Mouse (Mus musculus): ENCODE measurements around the gene Bicdl2.

Bicdl2 gene

DNA sequence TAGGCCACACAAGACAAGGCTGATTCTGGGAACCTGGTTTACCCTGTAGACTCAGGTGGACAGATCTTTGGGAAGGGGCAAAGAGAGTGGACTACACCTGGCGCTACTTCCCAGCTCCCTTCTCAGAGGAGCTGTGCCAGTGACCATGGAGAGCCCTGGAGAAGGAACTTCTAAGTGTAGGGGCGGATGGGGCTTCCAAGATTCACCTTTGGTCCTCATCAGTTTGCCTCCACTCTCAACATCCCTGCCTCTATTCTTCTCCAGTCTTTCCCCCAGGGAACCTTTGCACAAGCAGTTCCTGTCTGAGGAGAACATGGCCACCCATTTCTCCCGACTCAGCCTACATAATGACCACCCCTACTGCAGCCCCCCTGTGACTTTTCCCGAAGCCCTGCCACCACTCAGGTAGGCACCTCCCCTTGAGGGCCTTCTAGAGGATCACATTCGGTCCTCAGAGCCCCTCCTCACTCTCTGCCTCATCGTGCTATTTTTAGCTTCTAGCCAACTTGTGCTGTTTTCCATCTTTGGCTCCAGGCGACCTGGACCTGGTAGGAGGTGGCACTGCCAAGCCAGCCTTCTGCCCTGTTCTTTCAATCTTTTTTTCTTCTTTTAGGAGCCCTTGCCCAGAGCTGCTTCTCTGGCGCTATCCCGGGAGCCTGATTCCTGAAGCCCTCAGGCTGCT, 14.1 kb downstream of the Bicdl2 start:
- peak; percentile 56 for DNase-seq

DNA sequence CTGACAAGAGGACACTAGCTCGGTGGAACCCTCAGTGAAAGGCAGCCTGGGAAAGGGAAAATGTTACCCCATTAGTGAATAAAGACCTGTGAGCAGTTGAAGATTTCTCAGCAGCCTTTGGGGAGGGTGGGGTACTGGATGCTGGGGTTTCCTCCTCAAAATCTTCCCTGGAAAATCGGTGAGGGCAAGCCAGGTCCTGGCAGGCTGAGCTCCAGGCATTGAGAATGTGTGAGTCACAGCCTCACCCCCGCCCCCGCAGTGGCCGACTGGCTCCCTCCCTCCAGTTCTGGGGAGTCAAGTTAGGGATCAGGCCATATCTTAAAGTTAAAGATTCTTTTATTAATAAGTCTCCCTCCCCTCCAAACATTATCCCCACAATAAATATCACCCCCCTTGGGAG, 14.8 kb downstream of the Bicdl2 start:
- peak; percentile 67 for DNase-seq

DNA sequence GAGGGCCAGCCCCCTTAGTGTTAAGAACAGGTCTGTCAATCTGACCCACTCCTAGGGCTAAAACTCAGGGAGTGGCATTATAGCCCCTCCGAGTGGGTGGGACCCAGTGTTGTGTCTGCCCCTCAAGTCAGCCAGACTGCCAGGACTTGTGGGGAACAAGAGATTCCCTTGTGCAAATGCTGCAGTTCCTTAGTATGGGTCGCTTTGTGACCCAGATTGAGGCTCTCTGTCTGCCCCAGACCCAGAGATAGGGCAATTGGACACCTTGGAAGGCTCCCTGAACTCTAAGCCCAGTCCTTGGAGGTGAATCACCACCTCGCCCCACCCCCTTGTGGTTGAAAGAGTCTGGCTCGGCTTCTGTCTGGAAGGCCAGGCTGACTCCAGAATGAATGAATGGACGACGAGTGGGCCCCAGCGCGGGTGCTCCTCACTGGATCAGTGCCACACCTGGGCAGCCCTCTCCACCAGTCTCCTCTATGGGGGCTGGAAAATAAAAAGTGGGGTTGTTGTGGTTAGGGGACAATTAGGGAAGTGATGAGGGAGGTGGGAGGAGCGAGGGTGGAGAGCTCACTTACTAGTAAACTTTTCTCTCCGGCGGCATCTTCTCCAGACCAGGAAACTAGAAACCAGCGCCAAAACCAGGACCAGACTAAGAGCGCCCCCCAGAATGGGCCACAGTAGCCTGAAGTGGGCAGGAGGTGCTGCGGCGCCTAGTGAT, 15.4 kb downstream of the Bicdl2 start:
- DNase-seq = peak; percentile 66

DNA sequence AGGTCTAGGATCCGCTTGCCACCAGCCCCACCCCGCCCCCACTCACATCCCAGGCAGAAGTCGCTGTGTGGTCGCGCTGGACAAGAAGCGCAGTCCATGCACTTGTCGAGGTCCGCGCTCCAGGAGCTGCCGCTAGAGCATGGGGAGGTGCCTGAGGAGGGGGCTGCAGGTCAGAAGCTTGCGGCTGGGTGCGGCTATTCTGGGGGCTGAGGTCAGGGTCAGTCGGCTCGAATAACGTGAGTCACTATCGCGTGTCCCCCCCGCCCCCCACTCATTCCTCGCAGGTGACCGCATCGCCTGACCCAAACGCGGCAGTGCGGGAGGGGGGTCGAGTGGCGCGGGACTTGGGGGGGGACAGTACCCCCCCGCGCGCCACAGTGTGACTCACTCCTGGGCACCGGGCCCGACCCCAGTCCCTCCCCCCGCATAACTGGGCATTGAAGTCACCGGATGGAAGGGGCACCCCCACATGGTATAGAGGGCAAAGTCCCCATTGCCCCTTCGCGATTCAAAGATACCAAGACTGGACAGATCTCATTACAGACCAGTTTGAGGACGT, 16.2 kb downstream of the Bicdl2 start:
- peak; percentile 68 for DNase-seq

DNA sequence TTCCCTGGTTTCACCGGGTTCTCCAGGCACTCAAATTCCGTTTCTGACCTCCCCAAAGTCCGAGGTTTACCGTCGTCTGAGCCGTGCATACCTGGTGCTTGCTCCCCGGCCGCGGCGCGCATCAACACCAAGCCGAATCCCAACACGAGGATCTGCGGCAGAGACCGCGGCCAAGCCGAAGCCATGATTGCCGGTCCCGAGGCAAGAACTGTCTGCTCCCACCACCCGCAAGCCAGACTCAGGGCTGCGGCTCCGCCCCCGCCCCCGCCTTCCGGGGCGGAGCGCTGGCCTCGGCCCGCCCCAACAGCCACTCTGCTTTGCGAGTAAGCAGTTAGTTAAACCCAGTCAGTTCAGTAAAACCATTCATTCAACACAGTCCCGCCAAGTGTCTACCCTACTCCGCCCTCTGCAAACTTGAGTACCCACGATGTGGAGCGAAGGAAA, 17.0 kb downstream of the Bicdl2 start, which contains the start of gene Tnfrsf12a:
Gene Tnfrsf12a (minus strand): TSS at position 233 of the 444 bp plus-strand sequence.
- peak; percentile 84 for DNase-seq

DNA sequence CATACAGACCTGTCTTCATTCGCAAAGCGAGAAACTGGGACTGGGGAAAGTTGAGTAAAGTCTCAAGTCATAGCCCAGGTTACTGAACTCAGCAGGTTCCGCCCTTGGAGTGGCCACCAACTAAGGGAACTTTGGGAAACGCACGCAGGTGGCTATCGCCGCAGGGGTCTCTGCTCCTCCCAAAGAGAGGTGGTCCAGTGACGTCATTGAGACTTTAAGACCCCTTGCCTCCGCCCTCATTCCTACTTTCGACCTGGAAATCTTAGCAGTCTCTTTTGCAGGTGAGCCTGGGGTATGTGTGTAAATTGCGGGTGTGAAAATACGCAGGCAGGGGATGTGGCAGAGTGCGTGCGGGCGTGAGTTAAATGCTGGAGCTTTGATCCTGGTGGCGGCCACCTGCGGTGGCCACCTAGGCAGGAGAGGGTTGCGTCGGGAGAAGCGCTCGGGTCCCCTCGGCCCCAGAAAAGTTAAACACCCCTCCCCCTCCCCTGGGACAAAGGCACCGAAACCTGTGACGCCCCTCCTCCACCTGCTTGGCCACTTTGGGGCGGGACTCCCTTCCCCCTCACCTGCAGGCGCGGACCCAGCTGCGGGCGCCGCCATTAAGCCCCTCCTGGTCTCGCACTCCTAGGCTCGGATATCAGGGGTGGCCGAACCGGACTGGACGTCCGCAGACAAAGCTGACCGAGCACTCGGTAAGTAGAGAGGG, 19.0 kb downstream of the Bicdl2 start, which contains the start of gene Cldn6:
Gene Cldn6 (plus strand): TSS at position 123 of the 709 bp plus-strand sequence.
- DNase-seq = no peak

DNA sequence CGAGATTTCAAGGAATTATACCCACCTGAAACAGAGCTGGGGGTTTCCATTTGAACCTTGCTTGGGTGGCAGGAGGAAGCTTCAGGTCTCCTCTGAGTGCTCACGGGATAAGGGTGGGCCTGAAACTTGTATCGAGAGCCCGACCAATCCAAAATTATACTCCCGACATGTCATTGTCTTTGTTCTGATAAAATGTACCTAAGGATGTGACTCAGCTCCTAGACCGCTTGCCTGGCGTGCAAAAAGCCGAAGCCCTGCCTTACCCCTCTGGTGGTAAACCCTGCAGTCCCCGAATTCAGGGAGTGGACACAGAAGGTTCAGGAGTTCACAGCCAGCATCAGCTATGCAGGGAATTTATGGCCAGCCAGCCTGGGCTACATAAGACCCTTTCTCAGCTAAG, 20.0 kb downstream of the Bicdl2 start:
- no peak for DNase-seq

DNA sequence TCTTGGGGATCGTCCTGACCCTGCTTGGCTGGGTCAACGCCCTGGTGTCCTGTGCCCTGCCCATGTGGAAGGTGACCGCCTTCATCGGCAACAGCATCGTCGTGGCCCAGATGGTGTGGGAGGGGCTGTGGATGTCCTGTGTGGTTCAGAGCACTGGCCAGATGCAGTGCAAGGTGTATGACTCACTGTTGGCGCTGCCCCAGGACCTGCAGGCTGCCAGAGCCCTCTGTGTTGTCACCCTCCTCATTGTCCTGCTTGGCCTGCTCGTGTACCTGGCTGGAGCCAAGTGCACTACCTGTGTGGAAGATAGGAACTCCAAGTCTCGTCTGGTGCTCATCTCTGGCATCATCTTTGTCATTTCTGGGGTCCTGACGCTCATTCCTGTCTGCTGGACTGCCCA, 20.8 kb downstream of the Bicdl2 start:
- DNase-seq = no peak

DNA sequence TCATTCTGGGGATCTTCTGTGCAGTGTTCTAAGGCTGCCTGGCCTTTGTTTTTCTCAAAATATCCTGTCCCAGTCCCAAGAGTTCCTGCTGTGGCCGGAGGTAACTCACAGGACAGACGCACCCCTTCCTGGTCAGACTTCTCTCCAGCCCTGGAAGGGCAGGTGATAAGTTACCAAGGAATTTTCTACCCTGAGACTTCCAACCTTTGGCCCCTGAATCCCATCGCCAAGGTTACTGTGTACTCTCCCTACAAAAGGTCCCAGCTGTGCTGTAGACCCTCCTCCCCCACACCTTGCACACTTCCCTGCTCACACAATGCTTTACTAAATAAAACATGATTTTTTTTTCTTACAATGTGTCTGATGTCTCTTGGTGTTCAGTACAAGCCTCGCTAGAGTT, 21.8 kb downstream of the Bicdl2 start:
- no peak for DNase-seq

DNA sequence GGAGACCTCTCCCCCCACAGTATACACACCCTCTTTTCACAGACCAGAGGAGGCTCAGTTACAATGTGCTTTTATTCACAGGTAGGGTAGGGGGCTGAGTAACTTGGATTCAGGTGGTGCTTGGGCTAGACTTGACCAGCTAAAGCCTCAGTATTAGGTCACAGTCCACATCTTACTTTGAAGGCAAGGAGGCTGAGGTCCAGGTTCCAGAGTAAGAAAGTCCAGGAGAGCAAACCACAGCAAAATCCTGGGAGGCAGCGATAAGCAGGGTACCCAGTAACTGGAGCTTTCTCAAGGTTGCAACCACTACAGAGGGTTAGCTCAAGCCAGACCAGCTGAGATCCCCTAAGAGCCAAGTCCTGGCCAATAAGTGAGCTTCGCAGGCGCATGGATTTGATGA, 22.2 kb downstream of the Bicdl2 start:
- DNase-seq = no peak

DNA sequence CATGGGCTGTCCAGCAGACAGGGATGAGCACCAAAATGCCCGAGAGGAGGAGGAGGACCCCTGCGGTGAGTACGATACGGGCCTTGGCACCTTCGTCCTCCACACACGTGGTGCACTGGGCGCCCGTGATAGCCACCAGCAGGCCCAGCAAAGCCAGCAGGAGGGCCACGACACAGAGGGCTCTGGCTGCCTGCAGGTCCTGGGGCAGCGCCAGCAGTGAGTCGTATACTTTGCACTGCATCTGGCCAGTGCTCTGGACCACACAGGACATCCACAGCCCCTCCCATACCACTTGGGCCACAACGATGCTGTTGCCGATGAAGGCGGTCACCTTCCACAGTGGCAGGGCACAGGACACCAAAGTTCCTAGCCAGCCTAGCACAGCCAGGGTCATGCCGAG, 22.9 kb downstream of the Bicdl2 start:
- no peak for DNase-seq

DNA sequence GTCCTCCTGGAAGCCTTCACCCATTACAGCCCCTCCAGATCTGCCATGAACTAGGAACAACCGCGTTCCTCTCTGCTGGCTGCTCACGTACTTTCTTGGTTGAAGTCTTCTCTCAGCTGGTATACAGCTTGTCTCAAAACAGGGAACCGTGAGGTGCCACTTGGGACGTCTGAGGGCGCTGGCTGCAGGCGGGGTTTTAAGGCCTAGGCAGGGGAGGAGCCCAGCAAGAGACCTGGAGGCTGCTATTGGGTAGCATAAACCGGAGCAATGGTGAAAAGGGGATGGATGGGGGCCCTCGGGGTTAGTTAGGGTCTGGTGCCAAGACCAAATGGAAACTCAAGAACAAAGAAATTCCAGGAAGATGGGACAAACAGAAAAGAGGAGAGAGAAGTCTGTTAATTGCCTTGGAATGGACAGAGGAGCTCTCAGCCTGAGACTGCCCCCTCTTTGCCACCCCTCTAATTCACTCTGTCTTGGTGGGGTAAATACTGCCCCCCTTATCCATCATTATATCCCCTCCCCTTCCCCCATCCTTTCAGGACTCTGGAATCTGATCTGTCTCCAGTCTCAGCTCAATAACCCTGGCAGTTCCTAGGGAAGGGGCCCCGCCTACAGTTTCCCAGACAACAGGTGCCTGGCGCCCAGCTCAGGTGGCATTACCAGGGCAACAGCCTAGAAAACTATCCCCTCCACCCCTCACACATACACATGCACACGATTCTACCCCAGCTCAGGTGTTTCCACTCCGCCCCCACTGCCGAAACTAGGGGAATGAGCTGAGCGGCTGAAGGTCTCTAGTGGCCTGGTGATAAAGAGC, 23.8 kb downstream of the Bicdl2 start, which contains the start of gene Cldn9:
Gene Cldn9 (minus strand): TSS at position 171 of the 817 bp plus-strand sequence.
- DNase-seq = no peak

DNA sequence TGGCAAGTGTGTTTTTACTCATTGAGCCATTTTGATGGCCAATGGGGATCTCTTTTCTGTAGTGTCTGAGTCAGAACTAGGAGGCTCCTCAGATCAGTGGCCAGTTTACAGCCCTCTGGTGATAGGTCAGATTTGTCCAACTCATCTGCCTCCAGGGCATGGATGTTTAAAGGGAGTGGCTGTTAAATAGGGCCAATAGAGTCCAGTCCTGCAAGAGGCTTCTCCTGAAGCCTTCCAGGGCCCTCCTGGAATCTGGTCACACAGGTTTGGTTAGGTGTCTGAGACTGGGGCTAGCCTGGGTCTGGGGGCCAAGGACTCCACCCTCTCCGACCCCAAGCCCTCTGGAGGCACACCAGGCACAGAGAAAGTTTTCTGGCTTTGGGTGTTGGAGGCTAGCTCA, 34.2 kb downstream of the Bicdl2 start:
- DNase-seq = no peak

DNA sequence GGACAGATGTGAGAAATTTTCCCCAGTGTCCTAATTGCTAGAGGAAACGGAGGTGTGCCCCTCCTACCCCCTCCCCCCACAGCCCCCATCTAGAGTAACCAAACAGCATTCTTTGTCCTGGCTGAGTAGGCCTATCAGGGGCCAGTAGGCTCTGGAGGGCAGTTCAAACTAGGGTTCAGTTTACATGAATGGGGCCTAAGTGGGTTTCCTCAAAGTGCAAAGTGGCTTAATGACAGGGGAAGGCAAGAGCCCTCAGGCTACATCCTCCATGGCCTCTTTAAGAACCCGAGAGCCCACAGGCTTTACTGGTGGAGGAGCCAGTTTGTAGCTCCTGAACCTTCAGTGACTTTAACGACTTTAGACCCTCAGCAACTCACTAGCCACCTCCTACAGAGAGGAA, 35.5 kb downstream of the Bicdl2 start:
- no peak for DNase-seq

DNA sequence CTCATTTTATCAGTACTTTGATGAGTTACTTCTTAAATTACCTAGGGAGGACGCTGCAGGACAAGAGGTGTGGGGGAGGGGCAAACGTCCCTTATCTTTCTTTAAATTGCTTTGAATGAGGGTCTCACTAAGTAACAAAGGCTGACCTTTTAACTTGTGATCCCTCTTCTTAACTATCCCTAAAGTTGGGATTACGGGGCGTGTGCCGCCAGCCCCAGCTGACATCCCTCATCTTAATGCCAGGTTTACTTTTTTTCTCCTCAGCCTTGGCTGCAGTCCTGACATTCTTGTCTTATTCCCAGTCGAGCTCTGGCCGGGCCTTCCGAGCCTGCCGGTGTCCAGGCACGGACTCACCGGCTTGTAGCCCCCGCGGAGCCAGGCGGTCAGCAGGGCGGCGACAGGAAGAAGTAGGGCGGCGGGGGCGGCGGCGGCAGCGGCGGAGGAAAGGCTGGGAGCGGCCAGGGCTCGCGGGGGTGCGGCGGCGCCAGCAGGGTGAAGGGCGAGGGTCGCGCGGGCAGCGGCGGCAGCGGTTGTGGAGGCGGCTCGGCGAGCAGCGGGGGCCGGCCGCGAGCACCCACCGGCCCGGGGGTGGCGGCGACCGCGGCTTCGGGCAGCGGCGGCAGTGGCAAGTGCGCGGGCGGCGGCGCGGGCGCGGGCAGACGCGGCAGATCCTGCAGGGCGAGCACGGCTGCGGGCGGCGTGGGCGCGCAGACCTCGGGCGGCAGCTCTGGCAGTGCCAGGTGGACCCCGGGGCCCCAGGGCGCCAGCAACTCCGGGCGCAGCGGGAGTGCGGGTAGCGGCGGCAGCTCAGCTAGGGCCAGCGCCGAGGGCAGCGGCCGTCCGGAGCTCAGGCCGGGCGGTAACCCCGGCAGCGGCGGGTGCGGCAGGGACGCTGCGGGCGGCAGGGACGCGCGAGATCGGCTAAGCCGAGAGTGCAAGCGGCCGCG, 39.1 kb downstream of the Bicdl2 start:
- DNase-seq = peak; percentile 54

DNA sequence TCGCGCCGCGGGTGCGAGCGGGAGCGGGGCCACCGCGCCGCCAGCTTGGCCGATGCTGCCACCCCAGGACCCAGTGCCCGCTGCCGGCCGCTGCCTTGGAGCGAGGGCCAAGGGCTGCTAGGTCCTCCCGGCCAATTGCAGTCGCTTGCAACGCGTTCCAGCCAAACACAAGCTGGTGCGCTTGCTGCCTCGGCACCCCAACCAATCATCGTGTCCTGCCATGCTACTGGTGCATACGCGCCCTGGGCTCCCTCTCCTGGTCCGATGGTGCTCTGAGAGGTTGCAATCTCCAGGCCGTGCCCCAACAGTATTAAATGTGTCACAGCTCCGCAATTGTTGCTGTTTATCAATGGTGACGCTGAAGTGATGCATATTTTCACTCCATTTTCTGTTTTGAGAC, 39.8 kb downstream of the Bicdl2 start:
- DNase-seq = peak; percentile 92

DNA sequence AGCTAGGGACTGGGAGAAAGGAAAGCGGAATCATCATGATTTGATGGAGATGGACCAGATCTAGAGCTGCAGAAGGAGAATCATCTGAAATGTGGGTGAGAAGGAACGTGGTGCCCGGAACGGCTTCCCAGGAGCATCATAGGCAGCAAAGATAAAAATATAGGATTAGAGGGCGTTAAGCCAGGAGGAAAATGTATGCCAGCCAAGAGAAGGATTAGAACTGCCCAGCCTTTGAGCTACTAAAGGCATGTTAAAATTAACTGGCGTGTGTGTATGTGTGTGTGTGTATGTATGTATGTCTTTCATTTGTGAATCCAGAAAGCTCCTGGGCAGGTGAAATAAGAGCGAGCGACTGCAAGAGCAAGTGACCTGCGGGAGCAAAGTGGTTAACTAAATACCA, 43.0 kb downstream of the Bicdl2 start:
- no peak for DNase-seq

DNA sequence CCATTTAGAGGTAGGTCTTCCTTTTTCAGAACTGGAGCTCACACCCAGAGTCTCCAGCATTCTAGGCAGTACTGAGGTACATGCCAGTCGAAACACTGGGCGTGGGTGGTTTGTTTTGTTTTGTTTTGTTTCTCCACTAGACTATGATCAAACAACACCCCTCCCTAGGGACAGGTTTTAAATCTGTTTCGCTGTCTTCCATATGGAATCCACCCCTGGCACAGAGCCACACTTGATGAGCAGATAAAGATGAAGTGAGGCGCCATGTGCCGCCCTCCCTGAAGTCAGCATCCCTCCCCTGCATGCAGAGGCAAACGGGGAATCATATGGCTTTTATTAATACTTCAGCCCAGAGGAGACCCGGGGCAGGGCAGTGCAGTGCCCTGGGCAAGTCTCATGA, 44.4 kb downstream of the Bicdl2 start:
- DNase-seq = no peak

DNA sequence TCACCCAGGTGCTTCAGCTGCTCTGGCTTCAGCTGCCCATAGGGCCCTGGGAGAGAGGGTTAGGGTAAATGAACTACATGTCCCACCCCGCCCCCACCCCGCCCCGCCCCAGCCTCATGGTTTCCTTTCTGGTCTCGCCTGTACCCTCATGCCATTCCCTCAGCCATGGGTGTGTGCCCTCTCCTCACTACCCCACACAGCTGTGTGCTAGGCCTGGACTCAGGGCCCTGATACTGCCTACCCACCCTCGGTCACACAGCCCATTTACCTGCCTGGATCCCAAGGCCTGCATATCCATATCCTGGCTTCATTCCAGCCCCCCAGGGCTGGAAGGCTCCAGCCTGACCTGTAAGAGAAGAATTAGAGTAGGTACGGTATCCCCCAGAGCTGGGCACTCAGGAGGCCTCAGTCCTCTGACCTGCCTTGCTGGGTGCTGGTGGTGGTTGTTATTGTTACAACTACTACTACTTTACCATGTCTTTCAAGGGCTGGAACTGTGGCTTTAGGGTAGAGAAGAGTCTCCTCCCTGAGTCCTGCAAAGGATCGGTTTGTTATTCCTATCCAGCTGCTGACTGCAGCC, 45.3 kb downstream of the Bicdl2 start:
- DNase-seq = no peak

DNA sequence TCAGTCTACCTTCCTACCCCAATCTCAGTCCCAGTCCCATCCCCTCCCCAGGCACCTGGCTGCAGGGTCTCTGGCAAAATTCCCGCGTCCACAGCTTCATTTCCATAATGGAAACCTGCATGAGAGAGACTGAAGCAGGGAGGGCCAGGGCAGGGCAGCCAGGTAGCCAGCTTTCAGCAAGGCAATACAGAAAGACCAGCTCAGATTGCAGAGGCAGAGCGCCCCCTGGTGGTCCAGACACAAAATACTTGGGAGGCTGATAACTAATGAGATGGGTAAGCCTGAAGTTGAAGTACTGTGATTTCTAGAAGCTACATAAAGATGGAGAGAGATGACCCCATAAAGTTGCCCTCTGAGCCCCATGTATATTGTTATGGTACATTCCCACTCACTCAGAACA, 45.9 kb downstream of the Bicdl2 start:
- peak; percentile 80 for DNase-seq

DNA sequence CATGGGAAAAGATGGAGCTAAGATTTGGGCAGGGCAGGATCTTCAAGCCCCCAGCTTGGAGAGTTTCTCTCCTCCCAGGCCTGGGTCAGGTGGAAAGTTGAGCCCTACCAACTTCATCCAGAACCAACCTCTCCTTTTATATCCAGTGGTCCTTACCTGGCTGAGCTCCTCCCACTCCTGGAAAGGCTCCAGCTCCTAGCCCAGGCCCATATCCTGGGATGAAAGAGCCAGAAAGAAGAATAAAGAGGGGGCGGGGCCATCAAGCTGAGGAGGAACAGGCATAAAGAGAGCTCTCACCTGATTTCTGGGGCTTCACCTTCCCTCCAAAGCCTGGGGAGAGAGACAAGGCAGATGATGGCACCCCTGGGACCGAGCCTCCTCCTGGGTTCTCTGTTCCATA, 56.7 kb downstream of the Bicdl2 start:
- no peak for DNase-seq

Measured in cerebellum, adult 8-10 months (tissue).